Mouse (Mus musculus) v-Abl transformed pro-B cells (cell line): Measurements from ENCODE around the gene Mfsd5.

Source experiments
- in situ Hi-C, 2 experiments: fragments of 400-800 bp; cut with MboI; formaldehyde crosslinking; loops; one replicate each; pipeline ENCODE4 v1.15.1; 2025; ENCODE audit not compliant: unreplicated experiment in 2 of 2

Gene Mfsd5

GRCm38 (mm10) chr15:102273982-102274716, 5.1 kb upstream of the Mfsd5 start:
- in situ Hi-C loops = loop anchor here in 1 of 2 experiments (5.0 kb wide), 1 partner anchor 37 kb away; no protein-coding TSS in a partner anchor

- in situ Hi-C loops = no loop called here
Measured at GRCm38 (mm10) chr15:102278726-102279091, 545 bp upstream of the Mfsd5 start.

- in situ Hi-C loops = loop anchor here in 1 of 2 experiments (5.0 to 10.0 kb wide), 3 partner anchors 33 to 165 kb away; partner anchors contain the start of gene Amhr2
Measured at GRCm38 (mm10) chr15:102279783-102280520, 698 bp downstream of the Mfsd5 start.

GRCm38 (mm10) chr15:102280623-102281022, 1.4 kb downstream of the Mfsd5 start:
- in situ Hi-C loops = loop anchor here in 1 of 2 experiments (5.0 to 10.0 kb wide), 3 partner anchors 33 to 164 kb away; partner anchors contain the start of gene Amhr2

GRCm38 (mm10) chr15:102282463-102283292, 3.4 kb downstream of the Mfsd5 start:
- in situ Hi-C loops = loop anchor here in 1 of 2 experiments (5.0 to 10.0 kb wide), 3 partner anchors 35 to 162 kb away; partner anchors contain the start of gene Amhr2

- in situ Hi-C loops = loop anchor here in 1 of 2 experiments (5.0 to 10.0 kb wide), 3 partner anchors 34 to 161 kb away; partner anchors contain the start of gene Amhr2
Measured at GRCm38 (mm10) chr15:102283648-102284047, 4.4 kb downstream of the Mfsd5 start.

- in situ Hi-C loops = loop anchor here (5.0 to 10.0 kb wide), 3 partner anchors 90 to 157 kb away; partner anchors contain the start of gene Amhr2 (in 1 of the 2)
Measured at GRCm38 (mm10) chr15:102287395-102287794, 8.1 kb downstream of the Mfsd5 start.

- in situ Hi-C loops = no loop called here
Measured at GRCm38 (mm10) chr15:102295633-102296367, 16.5 kb downstream of the Mfsd5 start, which contains the start of gene Espl1. TSS of gene Espl1 (plus strand) at chr15:102296266.

- in situ Hi-C loops = no loop called here
Measured at GRCm38 (mm10) chr15:102296368-102297006, 17.2 kb downstream of the Mfsd5 start.

GRCm38 (mm10) chr15:102302542-102302941, 23.3 kb downstream of the Mfsd5 start:
- in situ Hi-C loops = no loop called here

- in situ Hi-C loops = no loop called here
Measured at GRCm38 (mm10) chr15:102308717-102309116, 29.5 kb downstream of the Mfsd5 start.

GRCm38 (mm10) chr15:102310074-102310845, 31.0 kb downstream of the Mfsd5 start:
- in situ Hi-C loops = loop anchor here in 1 of 2 experiments (5.0 kb wide), 1 partner anchor 73 kb away; no protein-coding TSS in a partner anchor

- in situ Hi-C loops = loop anchor here in 1 of 2 experiments (5.0 kb wide), 1 partner anchor 74 kb away; no protein-coding TSS in a partner anchor
Measured at GRCm38 (mm10) chr15:102311489-102311888, 32.2 kb downstream of the Mfsd5 start.

GRCm38 (mm10) chr15:102315292-102315691, 36.0 kb downstream of the Mfsd5 start:
- in situ Hi-C loops = loop anchor here in 1 of 2 experiments (5.0 kb wide), 2 partner anchors 33 to 78 kb away; no protein-coding TSS in a partner anchor

- in situ Hi-C loops = loop anchor here in 1 of 2 experiments (5.0 kb wide), 2 partner anchors 34 to 79 kb away; no protein-coding TSS in a partner anchor
Measured at GRCm38 (mm10) chr15:102316263-102316662, 37.0 kb downstream of the Mfsd5 start.

GRCm38 (mm10) chr15:102324654-102325473, 45.6 kb downstream of the Mfsd5 start:
- in situ Hi-C loops = no loop called here

GRCm38 (mm10) chr15:102326022-102326576, 46.8 kb downstream of the Mfsd5 start, which contains the start of gene Pfdn5:
TSS of gene Pfdn5 (plus strand) at chr15:102326116.
- in situ Hi-C loops = no loop called here
